Mouse (Mus musculus) granulocyte monocyte progenitor cell, adult 5-6 weeks (primary cell): Measurements from ENCODE around the gene Ptprk. TPM values are rescaled to one million over a fixed set of nuclear protein-coding genes. Genes with fewer than 3 reads are reported as not detected.

ENCODE experiments used
- ATAC-seq: replicated peaks from 2 replicates; pipeline ENCODE4 v1.8.0; 2016; ENCODE audit warnings: mild to moderate bottlenecking, moderate TSS enrichment, inconsistent platforms; ENCODE audit not compliant: poor library complexity, severe bottlenecking
- total RNA-seq, 2 experiments: library from RNA; stranded (forward) in 1 of 2; stranded (reverse) in 1 of 2; fragments of 200-712, 200-1000 nt in 1 of 2; fragments of >200 nt in 1 of 2; fragmentation: Nextera tagmentation in 1 of 2; gene quantifications; 2 replicates each; pipeline ENCODE4 v1.2.3; 2014 to 2017

Gene Ptprk
- total RNA-seq, 2 experiments from 2014 or later: 1.1 TPM; not detected in 1

DNA sequence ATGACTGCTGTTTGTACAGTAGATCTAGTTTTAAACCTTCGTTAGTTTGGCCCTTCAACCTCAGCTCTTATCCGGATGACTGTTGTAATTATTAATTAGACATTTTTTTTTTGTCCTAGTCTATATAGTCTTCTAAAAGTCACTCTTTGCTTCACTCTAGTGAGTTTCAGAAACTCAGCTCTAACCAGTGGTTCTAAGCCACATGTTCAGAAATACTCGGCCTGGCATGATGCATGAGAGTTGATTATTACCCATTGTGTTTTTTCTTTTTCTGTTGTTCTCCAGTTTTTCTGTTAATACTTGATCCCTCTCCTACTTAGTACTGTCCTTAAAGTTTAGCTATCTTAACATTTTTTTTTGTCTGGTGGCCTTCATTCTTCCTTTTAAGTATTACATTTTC is 107.5 kb downstream of the Ptprk start:
- ATAC-seq: no peak

DNA sequence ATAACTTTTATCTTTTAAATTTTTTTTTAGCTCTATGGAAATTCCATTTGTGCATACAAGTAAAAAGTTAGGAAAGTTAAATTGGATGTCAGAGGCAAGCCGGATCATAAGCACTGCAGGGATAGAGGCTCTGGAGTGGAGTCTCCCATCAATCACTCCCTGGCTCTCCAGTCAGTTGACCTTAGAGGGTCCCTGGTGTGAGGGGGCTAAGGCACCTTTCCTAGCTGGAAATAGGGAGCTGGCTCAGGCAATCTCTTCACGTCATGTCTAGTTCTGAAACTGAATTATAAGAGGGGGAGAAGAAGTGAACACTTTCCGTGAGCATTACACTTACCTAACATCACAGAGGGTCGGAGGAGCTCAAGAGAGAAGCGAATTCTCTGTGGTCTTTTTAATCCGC is 110.1 kb downstream of the Ptprk start:
- no peak for ATAC-seq

DNA sequence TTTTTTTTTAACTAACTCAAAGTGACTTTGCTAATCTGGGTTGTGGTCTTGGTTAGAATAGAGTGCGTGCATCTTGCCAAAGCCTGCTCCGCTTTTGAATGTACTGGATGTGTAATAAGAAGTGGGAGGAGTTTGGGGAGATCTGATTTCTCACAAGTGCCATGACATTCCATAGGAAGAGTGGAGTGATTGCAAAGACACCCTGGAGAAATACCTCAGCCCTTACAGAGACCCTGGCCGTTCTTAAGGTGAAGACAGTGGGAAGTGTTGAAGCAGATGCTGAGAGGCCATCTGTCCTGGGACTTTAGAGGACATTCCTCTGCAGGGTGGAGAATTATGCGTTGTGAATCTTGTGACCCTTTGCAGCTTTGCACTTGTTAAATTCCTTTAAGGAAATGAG is 110.7 kb downstream of the Ptprk start:
- ATAC-seq: no peak

- ATAC-seq: no peak
Observed at GRCm38 (mm10) chr10:28186018-28186800, 111.6 kb downstream of the Ptprk start.

DNA sequence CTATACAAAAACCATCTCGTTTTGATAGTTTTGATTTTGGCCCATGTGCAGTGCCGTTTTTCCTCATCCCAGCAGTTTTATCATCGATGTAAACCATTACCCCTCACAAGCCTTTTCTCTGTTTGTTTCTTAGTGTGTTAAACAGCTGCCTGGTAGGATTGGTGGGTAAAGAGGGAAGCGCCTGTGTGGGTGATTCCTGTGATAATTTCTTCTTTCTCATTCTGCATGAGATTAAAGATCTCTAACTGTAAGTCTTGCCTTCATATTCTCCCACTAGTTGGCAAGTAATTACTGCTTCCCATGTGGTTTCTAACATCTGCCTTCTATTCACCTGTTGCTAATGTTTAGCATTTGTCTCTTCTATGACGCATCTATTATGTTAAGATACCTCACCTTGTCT is 116.8 kb downstream of the Ptprk start:
- ATAC-seq: no peak

DNA sequence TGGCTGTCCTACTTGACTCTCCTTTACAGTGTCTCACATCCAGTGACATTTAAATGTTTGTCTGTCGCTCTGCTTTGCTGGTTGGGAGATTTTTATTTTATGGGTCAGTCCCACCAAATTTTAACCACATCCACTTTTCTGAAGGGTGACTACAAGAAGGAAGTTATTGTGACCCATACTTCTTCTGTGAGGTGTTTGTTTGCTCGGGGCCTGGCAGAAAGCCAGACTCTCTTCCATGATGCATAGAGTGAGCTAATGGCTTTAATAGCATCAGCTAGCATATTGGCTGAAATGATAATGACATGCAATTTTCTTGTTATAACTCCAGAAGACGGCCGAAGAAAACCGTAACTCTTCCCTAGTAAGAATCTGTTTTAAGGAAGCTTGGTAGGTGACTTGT is 119.0 kb downstream of the Ptprk start:
- no peak for ATAC-seq

- ATAC-seq: no peak
Observed at GRCm38 (mm10) chr10:28200609-28201008, 126.0 kb downstream of the Ptprk start.

- ATAC-seq: no peak
Observed at GRCm38 (mm10) chr10:28209394-28209793, 134.8 kb downstream of the Ptprk start.

GRCm38 (mm10) chr10:28212083-28212482 is 137.5 kb downstream of the Ptprk start:
- ATAC-seq: no peak

- no peak for ATAC-seq
Observed at GRCm38 (mm10) chr10:28215153-28215552, 140.5 kb downstream of the Ptprk start.

- no peak for ATAC-seq
Observed at GRCm38 (mm10) chr10:28223602-28224001, 149.0 kb downstream of the Ptprk start.

DNA sequence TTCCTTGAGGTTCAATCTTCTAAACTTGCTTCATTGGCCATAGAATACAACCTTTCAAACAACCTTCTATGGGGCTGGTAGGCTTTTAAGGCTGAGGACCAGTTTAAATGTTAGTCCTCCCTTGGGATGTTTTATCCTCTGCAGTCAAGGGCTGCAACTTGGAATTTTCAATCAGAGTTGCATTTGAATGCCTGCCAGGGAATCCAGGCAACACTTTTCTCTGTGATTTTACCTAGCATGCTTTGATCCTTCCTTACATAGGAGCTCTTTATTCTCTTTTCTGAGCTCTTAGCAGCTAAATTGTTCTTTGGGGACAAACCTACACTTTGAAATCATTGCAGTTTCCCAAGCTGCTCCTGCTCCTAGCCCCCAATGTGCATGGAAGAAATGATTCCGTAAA is 149.8 kb downstream of the Ptprk start:
- no peak for ATAC-seq

DNA sequence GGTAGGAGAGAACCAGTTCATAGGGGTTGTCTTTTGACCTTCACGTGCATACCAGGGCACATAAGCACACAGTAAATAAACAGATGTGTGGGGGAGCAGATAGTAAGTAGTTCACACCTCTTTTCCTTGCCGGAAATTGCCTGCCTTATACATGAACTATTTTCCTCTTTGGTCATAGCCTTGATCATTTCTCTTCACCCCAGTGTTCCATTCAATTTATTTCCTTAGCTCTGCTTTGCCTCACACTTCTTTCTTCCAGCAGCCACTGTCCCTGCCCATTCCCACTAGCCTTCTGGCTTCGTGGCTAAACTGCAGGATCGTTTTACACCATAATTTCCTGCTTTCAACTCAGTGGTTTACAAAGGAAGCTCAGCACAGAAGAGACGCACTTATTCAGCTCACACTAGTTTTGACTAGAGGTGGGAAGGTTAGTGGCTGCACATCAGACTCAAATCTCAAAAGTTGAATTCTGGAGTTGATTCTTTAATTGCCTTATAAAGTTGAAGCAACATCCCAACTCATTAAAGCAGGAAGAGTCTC is 151.0 kb downstream of the Ptprk start:
- no peak for ATAC-seq

GRCm38 (mm10) chr10:28227732-28228131 is 153.1 kb downstream of the Ptprk start:
- ATAC-seq: no peak

- no peak for ATAC-seq
Observed at GRCm38 (mm10) chr10:28228208-28228607, 153.6 kb downstream of the Ptprk start.

DNA sequence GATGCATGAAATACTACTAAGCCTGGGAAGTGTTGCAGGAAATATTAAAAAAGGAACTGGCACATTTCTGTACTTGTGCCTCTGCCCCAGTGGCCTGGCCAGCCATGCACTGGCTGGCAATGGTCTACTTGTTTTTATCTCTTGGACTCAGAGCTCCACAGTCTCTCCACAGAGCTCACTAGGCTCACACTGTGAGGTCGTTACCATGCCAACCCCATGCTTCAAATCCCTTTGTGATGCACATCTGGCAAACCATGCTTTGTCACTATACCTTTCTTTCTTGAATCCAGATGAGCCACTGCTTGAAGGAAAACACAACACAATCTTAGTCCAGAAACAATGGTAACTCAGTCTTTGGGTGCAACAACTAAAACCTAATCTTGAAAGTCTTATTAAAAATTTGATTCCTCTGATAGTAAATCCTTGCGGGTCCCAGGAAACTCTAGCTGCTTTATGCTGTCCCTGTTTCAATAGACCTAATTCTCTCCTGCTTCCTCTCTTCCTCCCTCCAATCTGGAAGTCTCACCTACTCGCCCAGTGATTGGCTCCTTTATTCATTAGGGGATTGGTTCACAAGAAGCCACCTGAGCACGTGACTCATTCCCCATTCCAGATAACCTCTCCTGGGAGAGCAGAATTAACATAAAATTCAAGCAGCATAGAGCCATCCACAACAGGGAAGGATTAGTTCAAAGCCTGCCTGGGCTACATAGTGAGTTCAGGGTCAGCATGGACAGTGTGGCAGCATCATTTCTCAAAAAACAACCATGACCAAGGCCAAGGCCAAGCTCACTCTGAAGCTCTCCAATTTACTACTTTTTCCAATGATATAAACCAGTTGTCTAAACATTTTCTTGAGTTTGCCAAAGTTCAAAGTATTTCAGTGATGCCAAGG is 157.9 kb downstream of the Ptprk start:
- no peak for ATAC-seq

DNA sequence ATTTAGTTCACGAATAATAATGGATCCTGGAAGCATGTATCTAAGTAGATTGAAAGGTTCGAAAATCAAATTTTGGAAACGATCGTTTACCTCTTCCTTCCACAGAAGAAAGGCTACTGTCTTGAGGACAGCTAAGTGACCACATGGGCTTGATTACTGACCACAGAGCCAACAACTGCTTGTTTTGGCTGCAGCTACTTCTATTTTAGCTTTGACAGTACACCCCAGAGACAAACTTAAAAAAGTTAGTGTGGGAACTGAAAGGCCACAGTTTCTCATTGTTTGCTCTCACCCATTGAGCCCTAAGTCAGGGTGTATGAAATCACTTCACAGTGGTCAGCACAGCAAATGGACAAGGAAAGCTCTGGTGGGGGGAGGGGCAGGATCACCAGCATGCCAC is 174.4 kb downstream of the Ptprk start:
- no peak for ATAC-seq

GRCm38 (mm10) chr10:28251385-28251784 is 176.8 kb downstream of the Ptprk start:
- no peak for ATAC-seq

DNA sequence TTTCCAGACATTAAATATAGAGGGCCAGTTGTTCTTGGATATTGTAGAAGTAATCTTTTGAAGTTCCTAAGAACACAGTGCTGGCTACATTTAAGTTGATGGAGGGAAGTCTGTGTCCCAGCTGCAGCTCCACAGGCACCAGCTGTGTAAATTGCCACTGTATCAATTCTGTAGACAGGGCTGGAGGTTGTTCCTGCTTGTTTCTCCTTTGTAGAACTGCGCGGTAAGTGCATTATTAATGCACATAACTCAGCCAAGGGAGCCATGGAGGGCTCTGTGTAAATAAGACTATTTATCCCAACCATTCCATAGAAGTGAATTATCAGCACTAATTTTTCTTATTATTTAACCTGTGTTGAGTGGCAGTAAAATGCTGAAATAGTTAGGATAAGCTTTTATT is 186.0 kb downstream of the Ptprk start:
- ATAC-seq: no peak

GRCm38 (mm10) chr10:28262159-28262558 is 187.5 kb downstream of the Ptprk start:
- ATAC-seq: no peak

DNA sequence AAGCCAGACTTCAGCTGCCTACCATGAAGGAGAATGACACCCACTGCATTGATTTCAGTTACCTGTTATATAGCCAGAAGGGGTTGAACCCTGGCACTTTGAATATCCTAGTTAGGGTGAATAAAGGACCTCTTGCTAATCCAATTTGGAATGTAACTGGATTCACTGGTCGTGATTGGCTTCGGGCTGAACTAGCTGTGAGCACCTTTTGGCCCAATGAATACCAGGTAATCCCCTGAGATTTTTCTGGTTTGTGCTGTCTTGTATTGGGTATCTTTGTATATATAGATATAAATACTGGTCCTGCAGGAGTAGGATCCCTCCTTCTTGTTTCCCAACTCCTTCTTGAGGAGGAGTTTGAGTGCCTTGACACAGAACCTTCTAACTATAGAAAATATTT is 188.9 kb downstream of the Ptprk start:
- ATAC-seq: no peak
